8 mouse cellular contexts compared by ENCODE assay signal in the genomic region with DNA sequence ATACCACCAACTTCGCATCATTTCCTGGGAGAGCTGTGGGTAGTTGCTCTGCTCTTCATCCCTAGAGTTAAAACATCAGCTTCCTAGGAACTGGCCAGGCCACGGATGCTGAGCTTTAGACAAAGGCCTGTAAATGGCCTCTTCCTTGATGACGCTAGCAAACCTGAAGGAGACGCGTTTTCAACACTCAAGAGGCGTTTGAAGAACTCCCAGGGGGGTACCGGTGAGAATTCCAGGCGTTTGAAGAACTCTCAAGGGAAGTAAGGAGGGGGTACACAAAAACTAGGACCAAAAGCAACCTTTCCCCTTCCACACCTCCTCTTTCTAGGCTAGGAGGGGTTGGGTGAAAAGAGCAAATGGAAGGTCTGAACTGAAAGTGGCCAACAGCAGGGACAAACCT. TPM values are rescaled to one million over a fixed set of nuclear protein-coding genes. Genes with fewer than 3 reads are reported as not detected.
DNase-seq lines count a peak whose midpoint lies in the region; ATAC-seq and TF ChIP-seq lines count a peak whose summit lies in the region.

No protein-coding gene starts in this region.

- H3K4me3 ChIP-seq in heart, embryonic 11.5 days (ENCODE audit: low read depth, low read length) = peak overlapping the region; percentile 63
- H3K4me3 ChIP-seq in CH12.LX (replicated peaks in 1 of 3; ENCODE audit: low read depth in 2 of 3, low read length in 2 of 3, poor library complexity in 1 of 3) = peak overlapping the region in 1 of 3 experiments; percentile 37
- H3K4me3 ChIP-seq in forebrain, embryonic 14.5 days (ENCODE audit: low read depth, low read length) = peak overlapping the region; percentile 50
- H3K4me3 ChIP-seq in liver, embryonic 14.5 days (ENCODE audit: insufficient read depth in 1 of 2, low read depth in 2 of 2, low read length in 2 of 2) = peak overlapping the region; percentile 19 to 27; a peak in 3 of 4 replicates

- H3K79me2 ChIP-seq in CH12.LX (replicated peaks; ENCODE audit: control insufficient read depth, extremely low read depth, insufficient read depth, poor library complexity, severe bottlenecking) = no peaks in the 10 kb centered on the region

- H3K27me3 ChIP-seq in heart, embryonic 11.5 days (ENCODE audit: control insufficient read depth, insufficient read depth, low read length) = peaks cover 8% of the 10 kb centered on the region; the same call in 1 of the 2 replicates
- H3K27me3 ChIP-seq in CH12.LX (replicated peaks) = no peaks in the 10 kb centered on the region
- no peaks in the 10 kb centered on the region for H3K27me3 ChIP-seq in forebrain, embryonic 14.5 days (replicated peaks; ENCODE audit: control insufficient read depth, insufficient read depth, low read length)
- H3K27me3 ChIP-seq in liver, embryonic 14.5 days (ENCODE audit: control insufficient read depth, insufficient read depth, low read length) = peaks cover 17% of the 10 kb centered on the region

- 3% methylated on average over 8 of the region's 8 CpGs for WGBS in heart, embryonic 11.5 days (ENCODE audit: insufficient replicate concordance)
- 4% methylated on average over 8 of the region's 8 CpGs for WGBS in forebrain, embryonic 14.5 days
- WGBS in liver, embryonic 14.5 days (ENCODE audit: insufficient replicate concordance) = 5% methylated on average over 8 of the region's 8 CpGs

- H3K4me2 ChIP-seq in heart, embryonic 11.5 days = peak overlapping the region; percentile 81
- H3K4me2 ChIP-seq in CH12.LX (ENCODE audit: insufficient read depth, low read depth, poor library complexity, severe bottlenecking) = peak overlapping the region; percentile 23
- peak overlapping the region; percentile 75 for H3K4me2 ChIP-seq in forebrain, embryonic 14.5 days (ENCODE audit: low read length)
- peak overlapping the region; percentile 47 for H3K4me2 ChIP-seq in liver, embryonic 14.5 days (ENCODE audit: low read depth)

- H3K9ac ChIP-seq in heart, embryonic 11.5 days (ENCODE audit: low read depth, low read length) = peak overlapping the region; percentile 75; the same call in 1 of the 2 replicates
- H3K9ac ChIP-seq in CH12.LX (ENCODE audit: insufficient read depth, low read depth) = no peak overlapping the region
- peak overlapping the region; percentile 71 for H3K9ac ChIP-seq in forebrain, embryonic 14.5 days (ENCODE audit: low read length)
- H3K9ac ChIP-seq in liver, embryonic 14.5 days (replicated peaks) = no peak overlapping the region

- no peaks in the 10 kb centered on the region for H3K9me3 ChIP-seq in heart, embryonic 11.5 days (replicated peaks; ENCODE audit: control insufficient read depth, low read length)
- H3K9me3 ChIP-seq in CH12.LX (replicated peaks; ENCODE audit: low read length) = no peaks in the 10 kb centered on the region
- no peaks in the 10 kb centered on the region for H3K9me3 ChIP-seq in forebrain, embryonic 14.5 days (replicated peaks; ENCODE audit: control insufficient read depth, low read length)
- H3K9me3 ChIP-seq in liver, embryonic 14.5 days (ENCODE audit: control insufficient read depth, low read length) = no peaks in the 10 kb centered on the region

- TF ChIP-seq EP300 in CH12.LX (IDR thresholded peaks at IDR 0.05; ENCODE audit: low read length) = no peak
- TF ChIP-seq EP300 in liver, embryonic 14.5 days (IDR thresholded peaks at IDR 0.05; ENCODE audit: low read depth) = no peak

- no peak for TF ChIP-seq CTCF in CH12.LX (conservative IDR thresholded peaks at IDR 0.05 in 1 of 2, IDR thresholded peaks at IDR 0.05 in 1 of 2; ENCODE audit: low read depth in 2 of 2, low read length in 2 of 2)
- TF ChIP-seq CTCF in liver, embryonic 14.5 days (IDR thresholded peaks at IDR 0.05; ENCODE audit: low read depth) = no peak

- intact Hi-C loops in heart, postnatal 25 days (cut with DNase I) = no loop called here

- H3K4me1 ChIP-seq in heart, embryonic 11.5 days (ENCODE audit: control insufficient read depth, insufficient read depth, low read length) = peaks cover 29% of the 10 kb centered on the region
- H3K4me1 ChIP-seq in CH12.LX (ENCODE audit: control insufficient read depth in 1 of 2, insufficient read depth in 2 of 2) = peaks cover 0 to 5% of the 10 kb centered on the region in 2 experiments; a peak in 1 of 4 replicates
- peaks cover 19% of the 10 kb centered on the region for H3K4me1 ChIP-seq in forebrain, embryonic 14.5 days (ENCODE audit: control insufficient read depth, insufficient read depth, low read length)
- peaks cover 0 to 23% of the 10 kb centered on the region in 2 experiments; a peak in 2 of 4 replicates for H3K4me1 ChIP-seq in liver, embryonic 14.5 days (replicated peaks; ENCODE audit: control insufficient read depth in 2 of 2, insufficient read depth in 2 of 2, low read length in 1 of 2)

- TF ChIP-seq RAD21 in CH12.LX (IDR thresholded peaks at IDR 0.05; ENCODE audit: low read depth, low read length) = no peak

- TF ChIP-seq POLR2A in CH12.LX (IDR thresholded peaks at IDR 0.05; ENCODE audit: low read depth, low read length) = no peak

- dilution Hi-C loops in CH12.LX (cut with MboI; ENCODE audit: extremely low pct_ligation_motif_present, extremely low pct_unique_long_range_greater_than_20kb, low sequenced_read_pairs) = no loop called here

- H3K36me3 ChIP-seq in heart, embryonic 11.5 days (ENCODE audit: control insufficient read depth, insufficient read depth, low read length) = no peaks in the 10 kb centered on the region
- H3K36me3 ChIP-seq in CH12.LX (replicated peaks in 1 of 2; ENCODE audit: control insufficient read depth in 1 of 2, insufficient read depth in 1 of 2, low read length in 1 of 2) = no peaks in the 10 kb centered on the region
- no peaks in the 10 kb centered on the region for H3K36me3 ChIP-seq in forebrain, embryonic 14.5 days (ENCODE audit: control insufficient read depth, insufficient read depth, low read length)
- H3K36me3 ChIP-seq in liver, embryonic 14.5 days (replicated peaks; ENCODE audit: control insufficient read depth, insufficient read depth, low read depth) = no peaks in the 10 kb centered on the region

- ATAC-seq in heart, embryonic 11.5 days (replicated peaks; ENCODE audit: insufficient number of reproducible peaks, low FRiP score, low TSS enrichment) = no peak
- ATAC-seq in forebrain, embryonic 14.5 days = no peak
- ATAC-seq in liver, embryonic 14.5 days (ENCODE audit: insufficient read depth) = no peak

- H3K27ac ChIP-seq in heart, embryonic 11.5 days (ENCODE audit: low read depth, low read length) = no peak overlapping the region
- H3K27ac ChIP-seq in CH12.LX (ENCODE audit: insufficient read depth, low read depth) = no peak overlapping the region
- H3K27ac ChIP-seq in forebrain, embryonic 14.5 days (ENCODE audit: low read depth, low read length) = no peak overlapping the region
- H3K27ac ChIP-seq in liver, embryonic 14.5 days = no peak overlapping the region

- in situ Hi-C loops in CH12.LX (cut with MboI; ENCODE audit: low pct_ligation_motif_present, low pct_unique_long_range_greater_than_20kb, low sequenced_read_pairs) = no loop called here

- DNase-seq in heart, postnatal 25 days (ENCODE audit: low spot score) = no peak
- no peak for DNase-seq in CH12.LX (ENCODE audit: extremely low read depth)
- no peak for DNase-seq in forebrain, embryonic 14.5 days (ENCODE audit: low spot score)
- no peak for DNase-seq in liver, embryonic 14.5 days (ENCODE audit: low read depth in 3 of 3, low spot score in 3 of 3)
- no peak for DNase-seq in thymus, postnatal 10 days (ENCODE audit: low spot score in 2 of 2)
- no peak for DNase-seq in cerebellum, postnatal 10 days
- no peak for DNase-seq in ovary, postnatal 14 days (ENCODE audit: low spot score)

TF ChIP-seq in CH12.LX, 34 proteins besides CTCF, POLR2A, EP300 and RAD21:
- TF ChIP-seq ZC3H11A (IDR thresholded peaks at IDR 0.05; ENCODE audit: low read depth, low read length) = no peak
- TF ChIP-seq TBP (conservative IDR thresholded peaks at IDR 0.05; ENCODE audit: low read depth, low read length) = no peak
- TF ChIP-seq UBTF (IDR thresholded peaks at IDR 0.05; ENCODE audit: low read depth, low read length) = no peak
- TF ChIP-seq MXI1 (IDR thresholded peaks at IDR 0.05; ENCODE audit: low read depth, low read length) = no peak
- TF ChIP-seq ZMIZ1 (IDR thresholded peaks at IDR 0.05; ENCODE audit: low read depth, low read length) = no peak
- no peak for TF ChIP-seq MAZ (IDR thresholded peaks at IDR 0.05; ENCODE audit: low read depth, low read length)
- no peak for TF ChIP-seq SIN3A (IDR thresholded peaks at IDR 0.05; ENCODE audit: low read length)
- no peak for TF ChIP-seq PAX5 (IDR thresholded peaks at IDR 0.05; ENCODE audit: low read length)
- TF ChIP-seq ZNF384 (IDR thresholded peaks at IDR 0.05; ENCODE audit: low read depth, low read length) = no peak
- no peak for TF ChIP-seq MAFK (IDR thresholded peaks at IDR 0.05; ENCODE audit: insufficient replicate concordance, low read length)
- no peak for TF ChIP-seq ETS1 (conservative IDR thresholded peaks at IDR 0.05; ENCODE audit: low read depth, low read length)
- no peak for TF ChIP-seq POLR2AphosphoS2 (IDR thresholded peaks at IDR 0.05; ENCODE audit: low read depth, low read length)
- no peak for TF ChIP-seq JUN (IDR thresholded peaks at IDR 0.05; ENCODE audit: insufficient read depth, low read depth, low read length)
- TF ChIP-seq USF2 (conservative IDR thresholded peaks at IDR 0.05; ENCODE audit: low read depth, low read length) = no peak
- TF ChIP-seq ZKSCAN1 (IDR thresholded peaks at IDR 0.05; ENCODE audit: borderline replicate concordance, low read depth, low read length) = no peak
- no peak for TF ChIP-seq USF1 (IDR thresholded peaks at IDR 0.05; ENCODE audit: low read depth, low read length)
TF ChIP-seq in CH12.LX: peak in this region for 0.

RNA-seq across cellular contexts. Expression of a gene that starts 1.5 kb away (rescaled TPM):
- polyA plus RNA-seq in heart, embryonic 11.5 days (2014; fragmentation: Nextera tagmentation; extraction: Ambion mirVana) = 56.4 and 56.8 TPM in 2 replicates
- 1 to 10 TPM; 7.4 to 7.6 TPM for total RNA-seq in heart, postnatal 25 days (2021)
- total RNA-seq in CH12.LX (2012; rRNA removed) (0.04 TPM in 1 of 2 replicates, not detected in the other), CH12.LX (2014; rRNA removed) (not detected in 2 replicates)
- 0.12 TPM in 1 of 2 replicates, not detected in the other for polyA plus RNA-seq in CH12.LX (2012; ENCODE audit: insufficient read length, low read depth)
- polyA plus RNA-seq in forebrain, embryonic 14.5 days (2014; fragmentation: Nextera tagmentation; extraction: Ambion mirVana) = 63.2 and 66.1 TPM in 2 replicates
- 19.1 and 32.0 TPM in 2 replicates for polyA plus RNA-seq in liver, embryonic 14.5 days (2012; rRNA removed)
- polyA plus RNA-seq in liver, embryonic 14.5 days (2014; fragmentation: Nextera tagmentation; extraction: Ambion mirVana) = 34.1 and 35.5 TPM in 2 replicates

Comparison
In these comparisons a context has a peak if more than half of its experiments do, and no peak if none do; other contexts are left out.
1. H3K4me2 ChIP-seq: peak in every context shown above with its lines; median percentile 81 in heart, embryonic 11.5 days; 75 in forebrain, embryonic 14.5 days; 47 in liver, embryonic 14.5 days; 23 in CH12.LX.
2. H3K9ac ChIP-seq: peak in heart, embryonic 11.5 days (single experiment) and forebrain, embryonic 14.5 days (single experiment); none in CH12.LX (single experiment) and liver, embryonic 14.5 days (single experiment).
3. RNA of a gene that starts 1.5 kb away (polyA plus RNA-seq): 63.2 to 66.1 TPM in forebrain, embryonic 14.5 days, 56.4 to 56.8 TPM in heart, embryonic 11.5 days and 19.1 to 35.5 TPM in liver, embryonic 14.5 days; 0.12 TPM in CH12.LX; every median in the first group is over 10 times any median in the second.